Mouse (Mus musculus): Measurements from ENCODE around the gene Olfr548-ps1. TPM values are rescaled to one million over a fixed set of nuclear protein-coding genes. Genes with fewer than 3 reads are reported as not detected.

The Olfr548-ps1 gene
- not detected in 2 replicates for polyA plus RNA-seq (2012; ENCODE audit: low replicate concordance)

DNA sequence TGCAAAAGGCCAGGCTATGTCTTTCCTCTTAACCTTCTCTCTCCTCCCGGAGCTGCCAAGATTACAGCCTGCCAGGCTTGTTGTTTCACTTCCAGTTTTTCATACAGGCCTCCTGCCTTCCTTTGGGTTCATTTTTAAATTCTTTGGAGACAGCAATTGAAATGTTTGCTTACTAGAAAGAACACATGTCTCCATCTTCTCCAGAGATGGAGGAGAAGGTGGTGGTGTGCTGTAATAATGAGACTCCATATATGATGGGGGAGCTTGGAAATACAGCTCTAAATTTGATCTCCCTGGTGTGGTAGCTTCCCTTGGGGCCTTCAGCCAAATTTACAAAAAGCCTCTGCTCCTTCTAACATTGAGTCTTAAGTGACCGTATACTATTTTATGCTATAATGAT, at the start of gene Olfr548-ps1:
Gene Olfr548-ps1, plus strand, starts transcription at position 301 of the 400 bp plus-strand sequence.

DNA sequence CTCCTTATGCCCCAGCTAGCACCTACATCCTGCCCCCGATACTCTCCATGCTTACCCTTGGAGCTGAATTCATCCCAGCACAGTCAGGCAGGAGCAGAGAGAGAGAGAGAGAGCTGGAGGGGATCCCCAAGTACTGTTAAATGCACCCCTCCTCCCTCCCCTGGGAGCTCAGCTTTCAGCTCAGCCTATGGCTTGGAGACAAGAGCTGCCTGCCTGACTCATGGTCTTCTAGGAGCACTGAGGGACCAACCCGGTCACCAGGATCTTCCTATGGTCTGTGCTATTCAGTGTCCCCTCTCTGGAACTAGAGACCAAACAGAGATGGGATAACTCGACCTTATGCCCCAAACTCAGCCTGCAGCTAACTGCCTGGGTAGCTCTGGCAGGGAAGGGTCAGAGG, 41.2 kb upstream of the Olfr548-ps1 start, which contains the start of gene Olfr545:
Gene Olfr545, minus strand, starts transcription at position 101 of the 400 bp plus-strand sequence.

DNA sequence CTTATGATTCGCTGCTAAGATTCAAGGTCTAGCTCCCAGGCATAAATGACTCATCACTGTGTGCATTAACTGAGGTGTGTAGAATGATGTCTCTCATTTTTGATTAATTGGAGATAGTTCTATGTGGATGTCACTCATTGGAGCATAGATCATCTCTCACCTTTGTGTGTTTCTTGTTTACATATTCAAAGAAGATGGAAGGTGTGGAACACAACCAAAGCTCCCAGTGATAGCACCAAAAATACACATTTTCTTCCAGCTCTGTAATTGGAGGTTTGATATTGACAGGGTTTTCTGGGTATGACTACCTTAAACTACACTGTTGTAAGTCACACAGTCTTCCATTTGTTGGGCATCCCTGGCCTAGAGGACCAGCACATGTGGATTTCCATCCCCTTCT, 6.2 kb upstream of the Olfr548-ps1 start, which contains the start of gene Olfr547:
Gene Olfr547, plus strand, starts transcription at position 301 of the 400 bp plus-strand sequence.

DNA sequence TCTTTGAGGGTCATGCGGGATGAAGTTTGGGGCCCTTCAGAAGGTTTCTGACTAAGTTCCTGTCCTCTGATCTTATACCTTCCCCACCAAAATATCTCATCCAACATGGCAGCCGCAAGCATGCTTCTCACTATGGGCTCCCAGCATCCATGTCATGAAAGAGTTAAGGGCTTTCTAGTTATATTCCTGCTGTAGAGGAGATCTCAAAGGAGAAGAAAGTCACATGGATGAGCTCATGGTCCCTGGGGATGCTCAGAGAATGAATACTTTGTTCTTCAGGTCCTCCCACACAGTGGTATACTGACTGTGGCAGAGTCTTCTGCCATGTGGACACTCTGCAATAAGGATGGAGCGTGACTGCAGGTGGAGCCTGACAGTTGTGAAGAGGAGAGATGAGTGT, 8.9 kb downstream of the Olfr548-ps1 start, which contains the start of gene Olfr549:
Gene Olfr549, plus strand, starts transcription at position 301 of the 400 bp plus-strand sequence.

DNA sequence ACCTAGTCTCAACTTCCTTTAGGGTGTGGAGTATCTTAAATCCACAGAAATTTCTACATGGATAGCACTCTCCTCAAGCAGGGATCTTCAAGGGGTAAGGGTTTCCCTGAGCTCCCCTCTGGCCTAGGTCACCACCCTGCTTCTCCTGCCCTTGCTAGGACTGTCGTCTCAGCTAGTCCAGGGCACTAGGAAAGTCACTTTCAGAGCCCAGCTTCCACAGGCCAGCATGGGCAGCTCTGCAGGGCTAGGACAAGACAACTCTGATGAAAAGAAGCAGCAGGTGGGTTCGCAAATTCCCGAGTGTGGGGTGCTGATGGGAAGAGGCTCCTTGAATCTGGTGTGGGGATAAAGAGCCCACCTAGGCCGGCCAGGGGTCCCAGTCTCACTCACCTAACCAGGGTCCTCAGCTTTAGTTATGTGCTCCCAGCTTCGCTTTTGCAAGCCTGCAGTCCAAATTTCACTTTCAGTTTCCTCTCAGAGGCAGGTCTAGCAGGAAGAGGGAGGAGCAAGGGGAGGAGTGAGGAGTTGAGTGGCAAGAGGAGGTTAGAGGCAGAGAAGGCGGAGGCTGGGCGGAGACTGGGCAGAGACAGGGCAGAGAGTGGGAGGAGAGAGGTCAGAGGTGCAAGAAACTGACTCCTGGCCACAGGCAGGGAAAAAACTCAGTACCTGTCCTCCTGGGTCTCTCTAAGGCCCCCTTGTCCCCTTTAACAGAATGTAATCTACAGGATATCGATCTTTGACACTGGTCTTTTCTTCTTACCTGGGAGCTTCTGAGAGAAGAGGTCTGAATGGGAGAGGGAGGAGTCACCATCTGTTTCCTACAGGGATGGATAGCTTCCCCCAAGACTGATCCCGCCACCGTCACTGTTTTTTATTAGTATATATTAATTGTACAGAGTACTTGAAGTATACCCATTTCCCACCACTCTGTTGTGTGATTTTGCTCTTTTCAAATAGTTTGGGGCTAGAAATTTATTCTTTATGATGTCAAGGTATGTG, 24.6 kb downstream of the Olfr548-ps1 start, which contains the start of gene Trim21:
Gene Trim21, minus strand, starts transcription at position 488 of the 999 bp plus-strand sequence.

DNA sequence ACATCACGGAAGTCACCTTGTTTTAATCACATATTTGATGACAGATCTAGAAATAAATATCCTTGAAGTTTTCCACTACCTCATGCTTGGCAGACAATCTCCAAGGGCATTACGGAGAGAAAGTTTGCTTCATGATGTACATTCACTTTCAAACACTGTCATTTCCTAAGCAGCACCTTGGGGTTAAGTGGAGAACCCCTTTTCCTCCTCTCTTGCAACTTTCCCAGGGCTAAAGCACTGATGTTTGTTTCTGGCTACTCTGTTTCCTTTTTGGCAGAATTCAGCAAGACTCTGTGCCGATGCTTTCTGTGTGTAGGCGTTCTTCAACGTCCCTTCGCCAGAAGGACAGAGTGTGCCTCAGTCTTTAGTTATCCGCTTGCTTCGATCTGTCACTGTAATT, 30.4 kb downstream of the Olfr548-ps1 start, which contains the start of gene Olfr550:
Gene Olfr550, plus strand, starts transcription at position 301 of the 400 bp plus-strand sequence.

DNA sequence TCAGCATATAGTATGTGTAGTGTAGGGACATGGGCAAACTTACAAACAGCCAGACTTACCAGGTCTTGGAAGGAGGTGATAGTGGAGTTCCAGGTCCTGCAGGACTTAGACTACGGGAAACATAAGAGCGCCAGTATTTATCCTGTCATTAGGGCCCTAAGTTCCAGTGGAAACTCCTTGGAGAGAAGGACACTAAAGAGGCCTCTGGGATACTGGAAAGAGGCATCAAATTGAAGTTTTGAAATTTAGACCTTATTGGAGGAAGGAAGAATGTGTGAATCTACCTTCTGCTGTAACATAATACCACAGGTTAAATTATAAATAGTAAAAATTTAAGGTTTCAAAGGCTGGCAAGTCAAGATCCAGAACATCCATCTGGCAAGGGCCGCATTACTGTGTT, 51.1 kb downstream of the Olfr548-ps1 start, which contains the start of gene Olfr551:
Gene Olfr551, minus strand, starts transcription at position 101 of the 400 bp plus-strand sequence.

Other genes with a start within 250 kb of the Olfr548-ps1 start
- 5.3 and 39.2 TPM in 2 replicates for gene Rrm1, start 99.2 kb upstream of the Olfr548-ps1 start, polyA plus RNA-seq (2012; ENCODE audit: low replicate concordance)
- gene Olfr543, start 59.2 kb upstream of the Olfr548-ps1 start, polyA plus RNA-seq (2012; ENCODE audit: low replicate concordance): not detected in 2 replicates
- gene Olfr544, start 52.6 kb upstream of the Olfr548-ps1 start, polyA plus RNA-seq (2012; ENCODE audit: low replicate concordance): not detected in 2 replicates
- not detected in 2 replicates for gene Olfr545, start 41.3 kb upstream of the Olfr548-ps1 start, polyA plus RNA-seq (2012; ENCODE audit: low replicate concordance)
- not detected in 2 replicates for gene Olfr547, start 6.1 kb upstream of the Olfr548-ps1 start, polyA plus RNA-seq (2012; ENCODE audit: low replicate concordance)
- gene Olfr549, start 9.0 kb downstream of the Olfr548-ps1 start, polyA plus RNA-seq (2012; ENCODE audit: low replicate concordance): not detected in 2 replicates
- gene Trim21, start 24.6 kb downstream of the Olfr548-ps1 start, polyA plus RNA-seq (2012; ENCODE audit: low replicate concordance): 11.8 and 24.5 TPM in 2 replicates
- gene Olfr550, start 30.5 kb downstream of the Olfr548-ps1 start, polyA plus RNA-seq (2012; ENCODE audit: low replicate concordance): not detected in 2 replicates
- gene Olfr551, start 51.0 kb downstream of the Olfr548-ps1 start, polyA plus RNA-seq (2012; ENCODE audit: low replicate concordance): not detected in 2 replicates
- gene Olfr552, start 56.9 kb downstream of the Olfr548-ps1 start, polyA plus RNA-seq (2012; ENCODE audit: low replicate concordance): not detected in 2 replicates
- not detected in 2 replicates for gene Olfr553, start 77.3 kb downstream of the Olfr548-ps1 start, polyA plus RNA-seq (2012; ENCODE audit: low replicate concordance)
- not detected in 2 replicates for gene Olfr554, start 97.5 kb downstream of the Olfr548-ps1 start, polyA plus RNA-seq (2012; ENCODE audit: low replicate concordance)
- gene Olfr555, start 117.9 kb downstream of the Olfr548-ps1 start, polyA plus RNA-seq (2012; ENCODE audit: low replicate concordance): not detected in 2 replicates
- gene Olfr556, start 124.0 kb downstream of the Olfr548-ps1 start, polyA plus RNA-seq (2012; ENCODE audit: low replicate concordance): not detected in 2 replicates
- gene Trim68, start 146.4 kb downstream of the Olfr548-ps1 start, polyA plus RNA-seq (2012; ENCODE audit: low replicate concordance): 5.2 and 5.8 TPM in 2 replicates
- not detected in 2 replicates for gene Olfr557, start 155.0 kb downstream of the Olfr548-ps1 start, polyA plus RNA-seq (2012; ENCODE audit: low replicate concordance)
- gene Olfr558, start 161.3 kb downstream of the Olfr548-ps1 start, polyA plus RNA-seq (2012; ENCODE audit: low replicate concordance): not detected in 2 replicates
- not detected in 2 replicates for gene Olfr33, start 178.2 kb downstream of the Olfr548-ps1 start, polyA plus RNA-seq (2012; ENCODE audit: low replicate concordance)
- gene Olfr559, start 186.6 kb downstream of the Olfr548-ps1 start, polyA plus RNA-seq (2012; ENCODE audit: low replicate concordance): not detected in 2 replicates
- not detected in 2 replicates for gene Olfr560, start 218.5 kb downstream of the Olfr548-ps1 start, polyA plus RNA-seq (2012; ENCODE audit: low replicate concordance)
- gene Olfr78, start 218.6 kb downstream of the Olfr548-ps1 start, polyA plus RNA-seq (2012; ENCODE audit: low replicate concordance): not detected in 2 replicates
- gene Olfr561, start 230.3 kb downstream of the Olfr548-ps1 start, polyA plus RNA-seq (2012; ENCODE audit: low replicate concordance): not detected in 2 replicates